In genomic region chr7:138620896-138621655, GRCm38 (mm10) we compare ENCODE assay signal across 11 mouse cellular contexts.
"Had no signal": no experiment of that assay in that cellular context is flagged by ENCODE, and none has a peak within 500 bp of the region (broad histone marks: within the 10 kb centered on the region; RNA-seq: fewer than 3 reads in every experiment).

No protein-coding gene starts in this region.

- H3K4me3 ChIP-seq: kidney, embryonic 15.5 days; limb, embryonic 13.5 days; midbrain, embryonic 13.5 days; stomach, embryonic 15.5 days had no signal

- H3K9me3 ChIP-seq: kidney, embryonic 15.5 days; limb, embryonic 13.5 days; midbrain, embryonic 13.5 days; stomach, embryonic 15.5 days had no signal

- H3K27me3 ChIP-seq: kidney, embryonic 15.5 days; limb, embryonic 13.5 days; midbrain, embryonic 13.5 days; stomach, embryonic 15.5 days had no signal

- DNase-seq: kidney, adult 2 months; kidney, postnatal 14 days; lung, adult 18-20 months; lung, postnatal 36 days; thymus, postnatal 36 days had no signal

- H3K4me1 ChIP-seq: kidney, embryonic 15.5 days; limb, embryonic 13.5 days; midbrain, embryonic 13.5 days; stomach, embryonic 15.5 days had no signal

- H3K4me2 ChIP-seq: kidney, embryonic 15.5 days; limb, embryonic 13.5 days; midbrain, embryonic 13.5 days; stomach, embryonic 15.5 days had no signal

- H3K27ac ChIP-seq: kidney, embryonic 15.5 days; limb, embryonic 13.5 days; liver, embryonic 14.5 days; midbrain, embryonic 13.5 days; stomach, embryonic 15.5 days had no signal

- ATAC-seq: lung, postnatal 0 days; midbrain, embryonic 13.5 days had no signal

- H3K36me3 ChIP-seq: kidney, embryonic 15.5 days; limb, embryonic 13.5 days; midbrain, embryonic 13.5 days; stomach, embryonic 15.5 days had no signal

- H3K9ac ChIP-seq: kidney, embryonic 15.5 days; limb, embryonic 13.5 days; liver, embryonic 14.5 days; midbrain, embryonic 13.5 days; stomach, embryonic 15.5 days had no signal
